Mouse (Mus musculus) right cerebral cortex, postnatal 10 days (tissue): ENCODE measurements at regions not wholly inside any gene's neighbourhood (a gene's known extent, or its start where the extent isn't known, plus 50 kb on each side); places are given as distances from the start of the nearest gene placed in this dataset.

Experiments
- DNase-seq, 2 experiments: peaks; one replicate each; pipeline ENCODE4 v3.0.0; 2021; ENCODE audit warnings: low spot score in 2 of 2

GRCm38 (mm10) chr6:67151515-67151914 is 86.5 kb upstream of the Serbp1 start:
- DNase-seq: no peak

DNA sequence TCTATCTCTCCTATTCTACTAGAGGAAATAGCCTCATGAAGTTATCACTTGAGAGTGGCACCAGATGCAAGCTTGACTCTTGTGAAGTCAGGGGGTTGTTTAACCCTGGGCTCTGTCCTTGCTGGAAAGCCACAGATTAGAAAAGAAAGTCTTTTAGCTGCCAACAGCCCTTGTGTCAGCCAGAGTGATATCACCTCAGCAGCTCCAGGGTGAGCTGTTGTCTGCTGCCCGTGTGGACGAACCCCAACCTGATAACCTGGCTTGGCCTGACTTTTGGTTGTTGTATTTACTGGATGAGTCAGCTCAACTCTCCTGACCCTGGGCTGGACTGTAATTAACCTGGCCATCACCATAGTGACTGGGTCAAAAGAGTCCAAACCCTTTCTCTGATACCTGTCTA is 88.6 kb upstream of the Serbp1 start:
- no peak for DNase-seq

DNA sequence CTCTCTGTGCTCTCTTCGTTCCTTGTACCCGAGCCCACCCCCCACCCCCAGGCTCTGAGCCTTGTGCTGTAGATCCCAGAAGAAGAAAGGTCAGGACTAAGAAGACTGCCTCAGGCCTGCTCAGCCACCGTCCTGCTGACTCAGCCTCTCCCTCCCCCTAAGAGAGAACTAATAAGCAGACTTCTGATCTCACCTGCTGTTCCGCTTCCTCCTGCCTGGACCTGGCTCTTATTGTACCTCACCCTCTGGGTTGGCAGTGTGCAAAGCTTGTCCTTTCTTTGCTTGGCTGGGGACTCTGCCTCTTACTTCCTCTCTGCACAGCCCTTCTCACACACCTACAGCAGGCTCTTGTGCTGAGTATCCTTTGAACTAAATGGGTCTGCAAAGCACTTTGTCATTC is 91.3 kb upstream of the Serbp1 start:
- no peak for DNase-seq

DNA sequence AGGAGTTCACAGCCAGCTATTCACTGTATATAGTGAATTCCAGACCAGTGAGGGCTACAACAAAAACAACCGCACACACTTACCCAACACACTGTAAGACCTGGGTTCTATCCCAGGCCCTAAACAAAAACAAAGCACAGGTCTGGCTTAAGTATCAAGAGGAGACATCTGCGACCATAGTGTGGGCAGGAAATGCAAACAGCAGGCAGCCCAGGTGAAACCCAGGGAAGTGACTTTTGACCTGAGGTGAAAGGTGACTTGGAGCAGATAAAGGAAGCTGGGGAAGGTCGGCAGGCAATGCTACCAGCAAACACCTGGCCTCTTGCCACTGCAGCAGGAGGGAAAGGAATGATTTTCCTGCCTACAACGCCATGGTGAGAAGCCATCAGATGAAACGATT is 92.0 kb upstream of the Serbp1 start:
- DNase-seq: no peak

DNA sequence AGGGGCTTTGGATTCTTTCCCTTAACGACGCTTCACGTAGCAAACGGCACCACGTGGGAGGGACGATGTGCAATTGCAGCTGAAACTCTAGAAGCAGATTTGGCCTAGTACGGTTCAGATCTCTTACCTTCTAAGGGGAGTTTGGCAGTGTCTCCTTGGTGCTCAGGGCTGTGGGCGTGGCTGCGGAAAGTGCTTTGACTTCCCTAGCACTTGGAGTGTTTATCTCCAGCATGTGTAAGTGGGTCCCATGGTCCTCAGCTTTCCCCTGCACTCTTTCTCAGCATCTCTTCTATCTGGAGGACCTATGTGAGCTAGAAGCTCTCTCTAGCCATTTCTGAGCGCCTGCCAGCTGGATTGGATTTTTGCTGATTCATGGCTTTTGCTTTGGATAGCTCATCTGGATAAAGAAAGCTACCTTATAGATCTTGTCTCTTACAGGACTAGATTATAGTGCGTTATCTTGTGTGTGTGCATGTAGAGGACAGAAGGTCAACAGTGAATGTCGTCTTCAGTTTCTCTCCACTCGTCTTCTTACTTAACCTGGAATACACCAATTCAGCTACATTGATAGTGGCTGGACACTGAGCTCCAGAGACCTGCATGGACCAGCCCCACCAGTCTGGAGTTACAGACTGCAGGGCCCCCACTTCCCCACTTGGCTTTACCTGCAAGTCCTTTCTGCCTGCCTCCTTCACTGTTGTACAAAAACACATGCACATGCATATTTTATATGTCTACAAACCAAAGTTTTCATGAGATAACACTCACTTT is 92.8 kb upstream of the Serbp1 start:
- DNase-seq: no peak

DNA sequence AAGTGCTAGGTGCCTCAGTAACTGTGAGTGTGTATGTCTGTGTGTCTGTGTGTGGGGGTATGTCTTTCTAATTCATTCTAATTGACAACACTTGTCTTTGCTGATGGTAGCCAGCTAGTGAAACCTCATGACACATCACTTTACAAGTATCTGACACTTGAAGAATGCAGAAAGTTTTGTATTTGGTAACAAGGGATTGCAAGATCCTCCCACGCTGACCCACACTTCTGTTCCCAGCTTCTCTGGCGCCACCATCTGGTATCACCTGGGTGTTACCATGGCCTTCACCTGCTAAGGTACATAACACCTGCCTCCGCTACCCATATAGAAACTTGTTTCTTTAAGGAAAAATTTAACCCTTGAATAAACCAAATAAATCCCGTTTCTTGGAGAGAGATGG is 95.8 kb upstream of the Serbp1 start:
- no peak for DNase-seq

DNA sequence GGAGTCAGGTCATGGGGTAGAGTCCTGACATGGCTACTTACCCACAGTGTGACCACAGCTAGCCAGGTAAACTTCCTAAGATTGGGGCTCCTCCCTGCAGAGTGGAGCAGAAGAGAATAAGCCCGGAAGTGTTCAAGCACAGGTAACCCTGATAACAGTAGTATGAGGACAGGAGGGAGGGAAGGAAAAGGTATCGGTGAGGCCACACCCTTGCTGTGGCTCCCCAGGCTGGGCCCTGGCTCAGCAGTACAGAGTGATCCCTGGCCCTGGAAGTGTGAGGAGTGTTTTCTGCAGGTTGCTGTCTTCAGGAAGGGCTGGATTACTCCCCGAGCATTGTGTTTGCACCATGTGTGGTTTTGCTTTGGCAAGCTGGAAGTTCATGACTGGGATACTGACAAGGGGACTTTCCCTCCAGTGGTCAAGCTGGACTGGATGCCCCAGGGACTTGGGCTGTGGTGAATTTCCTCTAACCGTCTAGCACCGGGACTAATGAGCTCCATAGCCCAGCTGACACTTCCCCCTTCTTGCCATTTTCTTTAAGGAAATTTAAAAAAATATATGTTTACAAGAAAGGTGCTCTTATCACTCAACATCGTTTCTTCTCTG is 97.2 kb upstream of the Serbp1 start:
- DNase-seq: no peak

DNA sequence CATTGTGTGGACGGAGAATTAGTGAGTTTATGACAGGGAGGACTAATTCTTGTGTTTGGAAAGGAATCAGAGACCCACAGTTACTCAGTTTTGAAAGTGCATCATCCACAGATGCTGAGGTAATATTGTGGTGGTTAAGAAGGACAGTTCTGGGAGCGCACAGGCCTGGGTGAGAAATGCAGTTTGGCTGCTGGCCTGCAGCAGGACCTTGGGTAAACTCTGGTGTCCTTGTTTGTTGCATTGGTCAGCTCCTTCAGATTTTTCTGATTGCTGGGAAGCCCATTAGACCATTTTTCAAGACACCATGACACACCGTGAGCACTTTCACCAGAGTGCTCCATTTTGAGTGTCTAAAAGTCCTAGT is 99.0 kb upstream of the Serbp1 start:
- no peak for DNase-seq

DNA sequence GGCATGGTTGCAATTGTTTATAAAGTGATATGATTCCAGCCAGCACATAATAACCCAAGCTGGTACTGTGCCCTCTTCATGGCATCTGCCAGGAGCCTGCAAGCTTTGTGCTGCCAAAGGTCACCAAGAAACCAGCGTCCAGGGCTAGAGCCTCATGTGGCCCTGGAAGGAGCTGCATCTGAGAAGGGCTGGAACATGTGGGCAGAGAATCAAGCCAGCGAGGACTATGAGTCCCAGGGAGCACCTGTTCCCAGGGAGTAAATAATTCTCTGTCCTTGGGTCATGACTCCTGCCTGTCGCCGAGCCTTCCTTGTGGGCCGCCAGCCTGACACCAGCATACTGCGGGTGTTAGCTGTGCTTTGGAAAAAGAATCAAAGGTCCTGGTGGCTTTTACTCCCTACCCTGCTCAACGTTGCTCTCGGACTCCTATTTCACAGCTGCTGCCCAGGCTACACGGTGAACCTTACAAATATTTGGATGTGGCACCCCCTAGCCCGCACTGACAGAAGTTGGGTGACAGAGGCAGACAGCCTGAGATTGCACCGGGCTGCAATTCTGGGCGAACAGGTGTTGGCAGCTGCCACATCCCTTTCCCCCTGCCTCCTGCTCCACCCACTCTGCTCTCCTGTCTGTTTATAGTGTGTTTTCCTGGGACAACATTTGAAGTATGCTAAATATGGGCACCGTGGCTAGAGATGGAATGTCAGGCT is 99.5 kb upstream of the Serbp1 start:
- no peak for DNase-seq

DNA sequence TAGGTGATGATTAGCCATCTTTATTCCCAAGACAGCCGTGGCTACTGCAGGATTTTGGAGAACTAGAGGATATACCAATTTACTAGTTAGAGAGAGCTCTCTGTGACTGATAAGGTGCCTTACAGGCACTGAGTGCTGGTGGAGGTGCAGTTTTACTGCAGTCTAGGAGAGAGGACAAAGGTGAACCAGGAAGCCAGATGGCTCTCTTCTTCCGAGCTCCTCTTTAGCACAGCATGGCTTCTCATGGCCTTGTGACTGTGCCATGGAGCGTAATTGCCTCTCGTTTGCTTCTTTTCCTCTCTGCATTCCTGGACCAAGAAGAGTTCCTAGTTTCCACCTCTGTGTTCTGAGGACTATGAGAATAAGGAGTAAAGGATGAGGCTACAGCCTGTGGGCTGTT is 100.2 kb upstream of the Gadd45a start:
- no peak for DNase-seq

DNA sequence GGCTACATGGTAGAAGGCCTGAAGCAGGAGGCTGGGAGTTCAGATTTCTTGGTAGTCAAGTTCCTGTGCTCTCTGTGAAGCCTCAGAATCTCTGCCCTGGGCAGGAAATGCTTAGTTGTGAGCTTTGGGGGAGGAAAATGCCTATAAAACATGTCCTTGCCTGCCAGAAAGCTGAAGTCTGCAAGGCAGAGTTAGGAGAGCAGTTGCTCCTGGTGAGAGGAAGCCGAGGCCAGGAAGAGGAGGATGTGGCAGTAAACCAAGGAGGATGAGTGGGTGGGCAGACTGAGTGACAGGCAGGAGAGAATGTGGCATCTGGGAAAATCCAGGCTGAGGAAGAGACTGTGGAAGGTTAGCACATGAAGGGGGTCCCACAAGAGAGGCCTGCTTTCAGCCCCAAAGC is 97.7 kb upstream of the Gadd45a start:
- no peak for DNase-seq

DNA sequence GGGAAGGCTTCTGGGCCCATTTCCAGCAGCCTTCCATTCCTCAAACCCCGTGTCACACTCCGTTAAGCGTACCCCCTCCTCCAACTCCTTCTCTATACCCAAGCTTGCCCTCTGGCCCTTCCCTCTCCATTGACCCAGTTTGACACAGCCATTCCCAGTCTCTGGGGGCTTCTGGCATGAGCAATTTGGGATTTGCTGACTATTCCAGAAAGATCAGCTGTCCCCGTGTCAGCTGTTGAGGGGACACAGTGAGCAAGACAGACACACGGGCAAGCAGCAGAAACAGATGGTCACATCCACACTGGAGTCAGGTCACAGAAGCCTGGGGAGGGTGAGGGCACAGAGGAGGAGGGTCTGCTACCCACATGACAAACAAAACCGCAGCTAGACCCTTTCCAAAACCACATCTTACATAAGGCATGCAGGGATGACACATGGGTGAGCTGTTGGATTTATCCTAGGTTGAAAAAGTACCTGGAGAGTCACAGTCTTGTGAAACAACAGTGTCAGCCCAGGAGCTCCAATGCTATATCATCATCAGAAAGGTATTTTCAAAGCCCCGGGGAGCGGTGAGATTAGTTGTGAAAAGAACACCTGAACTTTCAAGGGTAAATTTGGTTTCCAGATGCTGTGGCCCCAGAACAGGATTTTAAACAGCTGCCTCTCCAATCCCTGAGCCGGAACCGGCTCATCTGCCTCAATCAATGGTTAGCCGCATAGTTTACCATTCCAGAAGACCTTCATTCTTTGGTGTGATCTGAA is 93.5 kb upstream of the Gadd45a start:
- no peak for DNase-seq

- no peak for DNase-seq
These were observed 92.4 kb upstream of the Gadd45a start for GRCm38 (mm10) chr6:67129626-67130025.

GRCm38 (mm10) chr6:67128503-67129463 is 91.5 kb upstream of the Gadd45a start:
- no peak for DNase-seq

DNA sequence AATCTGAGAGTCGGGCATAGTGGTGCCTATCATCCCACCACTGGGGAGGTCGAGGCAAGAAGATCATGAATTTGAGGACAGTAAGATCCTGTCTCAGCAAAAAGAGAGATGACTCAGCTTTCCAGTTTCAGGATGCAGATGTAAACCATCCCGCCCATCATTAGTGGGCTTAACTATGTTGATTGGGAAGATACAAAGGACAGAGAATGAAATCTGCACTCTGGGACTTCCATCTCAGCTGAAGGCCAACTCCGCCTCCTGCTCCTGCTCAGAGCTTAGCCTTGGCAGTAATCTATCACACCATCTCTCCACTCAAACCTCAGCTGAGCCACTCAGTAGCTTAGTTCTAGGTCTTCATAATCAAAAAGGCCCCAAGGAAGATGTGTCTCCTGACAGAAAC is 90.5 kb upstream of the Gadd45a start:
- no peak for DNase-seq

- DNase-seq: no peak
These were observed 88.6 kb upstream of the Gadd45a start for GRCm38 (mm10) chr6:67125715-67126312.

DNA sequence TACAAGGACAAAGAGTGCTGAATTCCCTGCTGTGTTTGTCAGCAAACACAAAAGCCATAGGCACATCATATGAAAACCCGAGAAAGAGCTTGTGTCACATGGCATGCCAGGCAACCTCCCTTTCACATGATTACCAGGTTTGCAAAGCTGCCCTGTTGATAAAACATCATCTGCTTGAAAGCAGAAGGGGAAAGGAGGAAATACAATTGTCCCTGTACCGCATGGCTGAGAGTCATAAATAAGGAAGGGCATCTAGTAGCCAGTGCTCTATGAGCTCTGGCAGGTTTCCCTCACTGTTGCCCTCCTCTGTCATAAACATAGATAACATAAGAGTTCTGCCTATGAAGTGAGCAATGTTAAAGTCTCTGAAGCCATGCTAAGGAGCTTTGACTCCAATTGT is 86.8 kb upstream of the Gadd45a start:
- no peak for DNase-seq

GRCm38 (mm10) chr6:67123071-67123470 is 85.8 kb upstream of the Gadd45a start:
- no peak for DNase-seq

- no peak for DNase-seq
These were observed 79.0 kb upstream of the Gadd45a start for GRCm38 (mm10) chr6:67116306-67116705.

DNA sequence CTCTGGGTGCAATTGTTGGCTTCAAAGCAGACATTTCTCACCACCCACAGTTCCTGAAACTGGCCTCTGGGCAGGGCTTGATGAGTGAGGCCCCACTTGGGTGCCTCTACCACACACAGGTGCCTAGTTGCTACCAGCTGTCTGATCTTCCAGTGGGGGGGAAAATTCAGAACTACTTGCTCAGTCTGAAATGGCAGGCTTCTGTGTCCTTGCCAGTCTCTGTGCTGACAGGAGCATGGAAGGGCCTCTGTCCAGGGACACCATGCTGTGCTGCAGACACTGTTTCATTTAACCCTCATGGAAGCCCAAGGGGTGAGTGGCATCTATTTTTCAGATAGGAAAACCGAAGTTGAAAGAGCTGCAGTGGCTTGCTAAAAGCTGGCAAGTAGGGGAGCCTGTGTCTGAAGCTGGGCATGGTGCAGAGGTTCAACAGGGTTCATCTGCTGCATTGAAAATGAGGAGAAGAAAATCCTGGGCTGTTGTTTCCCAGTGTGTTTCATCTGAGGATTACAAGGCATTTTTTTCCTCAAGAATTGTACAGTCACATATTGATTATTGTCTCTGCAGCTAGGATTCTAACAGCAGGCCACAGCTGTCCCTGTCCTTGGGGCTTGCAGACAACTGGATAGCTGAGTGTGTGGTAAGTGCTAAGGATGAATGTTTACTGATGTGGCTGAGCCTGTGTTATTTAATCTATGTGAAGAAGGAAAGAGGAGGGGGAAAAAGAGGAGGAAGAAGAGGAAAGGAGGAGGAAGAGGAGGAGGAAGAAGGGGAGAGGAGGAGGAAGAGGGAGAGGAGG is 78.4 kb upstream of the Gadd45a start:
- DNase-seq: no peak
